Mouse (Mus musculus) splenic B cell, adult 2 months (primary cell): ENCODE results near the gene Fam107b.
"Not testable (repeated sequence)": the region's sequence is repeated elsewhere in the genome, so short reads cannot be mapped to it uniquely, and the experiment has no call there.

ENCODE experiments used
- DNase-seq: peaks from one replicate; pipeline ENCODE4 v3.0.0-alpha.2; 2011; ENCODE audit warnings: low read depth, low spot score
- H3K27me3 ChIP-seq: 2 replicates; pipeline ENCODE4 v1.6.1; 2012; ENCODE audit warnings: mild to moderate bottlenecking, low read length, moderate library complexity, mixed read lengths; ENCODE audit not compliant: control insufficient read depth, poor library complexity, insufficient read depth, severe bottlenecking
- H3K36me3 ChIP-seq: 2 replicates; pipeline ENCODE4 v1.6.1; 2012; ENCODE audit warnings: mild to moderate bottlenecking, low read length, moderate library complexity, mixed read lengths; ENCODE audit not compliant: control insufficient read depth, poor library complexity, insufficient read depth, severe bottlenecking

Fam107b gene

DNA sequence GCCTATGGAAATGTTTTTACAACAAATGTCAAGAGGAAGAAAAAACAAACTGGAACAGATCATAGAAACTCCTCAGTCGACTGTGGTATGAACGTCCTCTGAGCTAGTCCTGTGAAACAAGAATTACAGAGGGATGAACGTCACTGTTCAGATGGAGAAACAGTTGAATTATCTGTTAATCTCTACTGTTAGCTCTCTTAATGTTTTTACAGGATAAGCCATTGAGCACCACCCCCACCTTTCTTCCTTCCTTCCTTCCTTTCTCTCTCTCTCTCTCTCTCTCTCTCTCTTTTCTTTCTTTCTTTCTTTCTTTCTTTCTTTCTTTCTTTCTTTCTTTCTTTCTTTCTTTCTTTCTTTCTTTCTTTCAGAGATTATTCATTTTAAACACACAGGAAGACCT lies 135.0 kb downstream of the Fam107b start:
- H3K27me3 ChIP-seq, DNase-seq, H3K36me3 ChIP-seq: not testable (repeated sequence)

DNA sequence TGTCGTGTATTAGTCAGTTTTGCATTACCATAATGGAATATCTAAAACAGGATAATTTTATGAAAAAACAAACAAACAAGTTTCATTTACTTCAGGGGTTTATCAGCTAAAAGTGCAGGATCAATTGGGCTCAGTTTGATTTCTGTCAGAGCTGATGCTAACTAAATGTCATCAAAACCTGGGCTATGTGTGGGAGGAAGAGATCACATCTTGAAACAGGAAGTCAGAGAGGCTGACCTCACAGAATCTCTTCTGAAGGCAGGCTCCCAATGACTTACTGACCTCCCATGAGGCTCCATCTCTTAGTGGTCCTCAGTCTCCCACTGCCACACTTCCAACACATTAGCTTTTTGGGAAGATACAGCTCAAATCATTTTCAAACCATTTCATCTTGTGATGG lies 136.9 kb downstream of the Fam107b start:
- H3K36me3 ChIP-seq, result no peaks in the 10 kb centered on the region
- DNase-seq, result peak; percentile 40
- H3K27me3 ChIP-seq, result no peaks in the 10 kb centered on the region

DNA sequence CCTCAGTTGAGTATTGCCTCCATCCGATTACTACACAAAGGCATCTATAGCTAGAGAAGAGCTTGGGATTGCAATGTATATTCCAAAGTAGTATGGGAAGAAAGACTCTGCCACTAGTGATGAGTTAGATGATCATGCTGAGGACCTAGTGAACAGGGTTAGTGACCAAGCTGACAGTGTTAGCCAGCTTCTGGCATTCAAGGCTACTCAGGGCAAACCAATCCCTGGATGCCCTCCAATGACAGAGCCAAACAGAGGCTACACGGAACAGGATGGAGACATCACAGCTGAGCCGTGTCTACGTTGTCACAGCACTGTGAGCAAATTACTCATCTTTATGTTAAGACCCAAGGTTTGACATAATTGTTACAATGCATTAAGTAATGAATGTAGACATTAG lies 138.3 kb downstream of the Fam107b start:
- Histone ChIP-seq H3K36me3 (no peaks in the 10 kb centered on the region), H3K27me3 (no peaks in the 10 kb centered on the region)

DNA sequence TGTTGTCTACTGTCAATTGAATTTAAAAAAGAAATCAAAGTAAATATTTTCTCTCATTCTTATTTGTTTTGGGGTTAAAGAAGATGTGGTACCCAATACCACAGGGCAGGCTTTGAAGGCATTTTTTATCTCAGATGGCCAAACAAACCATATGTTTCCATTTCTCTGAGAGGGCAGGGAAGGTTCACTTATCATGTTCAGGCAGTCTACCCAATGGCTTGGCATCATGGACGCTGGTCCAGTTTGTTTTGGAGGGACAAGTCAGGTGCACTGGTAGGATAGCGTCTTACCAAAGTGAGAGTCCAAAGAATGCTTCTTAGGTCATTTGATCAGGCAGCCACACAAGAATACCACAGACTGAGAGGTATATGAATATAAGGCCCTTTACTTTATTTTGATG lies 139.6 kb downstream of the Fam107b start:
- Histone ChIP-seq H3K36me3 (no peaks in the 10 kb centered on the region), H3K27me3 (no peaks in the 10 kb centered on the region)
- DNase-seq, result no peak

More for the DNA sequence above, 138.3 kb downstream of the Fam107b start:
- no peak for DNase-seq

- no peaks in the 10 kb centered on the region for H3K36me3 ChIP-seq
- no peak for DNase-seq
- no peaks in the 10 kb centered on the region for H3K27me3 ChIP-seq
These were observed 140.2 kb downstream of the Fam107b start for GRCm38 (mm10) chr2:3710521-3710920.

DNA sequence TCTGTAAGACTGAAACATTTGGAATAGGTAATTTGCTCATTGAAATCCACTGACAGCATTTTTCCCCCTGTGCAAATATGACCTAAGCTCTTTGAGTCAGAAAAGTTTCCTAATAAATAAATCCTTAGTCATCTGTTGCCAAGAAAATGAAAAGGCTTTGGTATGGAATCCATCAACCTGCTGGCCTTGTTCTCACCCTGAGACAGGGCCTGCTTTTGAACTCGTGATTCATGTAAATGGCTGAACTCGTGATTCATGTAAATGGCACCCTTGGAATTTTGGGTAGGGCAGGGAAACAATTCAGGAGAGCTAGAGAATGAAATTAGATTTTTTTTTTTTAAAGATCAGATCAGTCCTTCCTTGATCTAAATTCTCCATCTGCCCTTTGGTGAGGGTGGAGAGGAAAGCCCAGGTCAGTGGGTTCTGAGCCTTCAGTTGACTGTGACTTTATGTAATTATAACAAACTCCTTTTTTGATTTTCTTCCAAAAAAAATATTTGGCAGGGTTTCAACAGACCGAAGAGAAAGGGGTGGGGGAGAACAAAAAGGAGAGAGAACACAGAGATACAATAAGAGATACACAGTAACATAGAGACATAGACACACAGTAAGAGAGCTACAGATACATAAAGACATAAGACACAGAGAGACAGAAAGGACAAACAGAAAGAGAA lies 142.2 kb downstream of the Fam107b start:
- no peaks in the 10 kb centered on the region; the same call in 1 of the 2 replicates for H3K36me3 ChIP-seq
- DNase-seq, result no peak
- no peaks in the 10 kb centered on the region for H3K27me3 ChIP-seq

DNA sequence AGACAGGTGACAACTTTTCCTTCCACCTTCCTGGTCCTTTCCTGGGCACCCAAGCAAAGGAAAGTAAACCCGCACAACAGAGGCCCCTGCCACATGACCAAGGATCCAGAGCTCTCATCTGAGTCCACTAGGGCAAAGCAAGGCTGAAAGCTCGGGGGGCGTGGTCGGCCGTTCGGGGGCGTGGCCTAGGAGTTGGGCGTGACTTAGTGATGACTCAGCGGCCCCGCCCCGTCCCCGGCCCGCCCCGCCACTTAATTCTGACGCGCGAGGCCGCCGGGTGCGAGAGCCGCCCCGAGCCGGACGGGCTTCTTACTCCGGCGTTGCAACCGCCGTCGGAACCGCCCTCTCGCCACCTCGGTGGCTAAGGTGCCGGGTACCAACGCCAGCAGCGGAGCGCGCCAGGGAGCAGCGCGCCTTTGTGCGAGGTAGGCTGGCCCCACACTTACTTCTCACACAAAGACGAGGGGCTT lies 143.0 kb downstream of the Fam107b start:
- no peaks in the 10 kb centered on the region for H3K27me3 ChIP-seq
- no peaks in the 10 kb centered on the region; the same call in 1 of the 2 replicates for H3K36me3 ChIP-seq
- DNase-seq, result peak; percentile 97

DNA sequence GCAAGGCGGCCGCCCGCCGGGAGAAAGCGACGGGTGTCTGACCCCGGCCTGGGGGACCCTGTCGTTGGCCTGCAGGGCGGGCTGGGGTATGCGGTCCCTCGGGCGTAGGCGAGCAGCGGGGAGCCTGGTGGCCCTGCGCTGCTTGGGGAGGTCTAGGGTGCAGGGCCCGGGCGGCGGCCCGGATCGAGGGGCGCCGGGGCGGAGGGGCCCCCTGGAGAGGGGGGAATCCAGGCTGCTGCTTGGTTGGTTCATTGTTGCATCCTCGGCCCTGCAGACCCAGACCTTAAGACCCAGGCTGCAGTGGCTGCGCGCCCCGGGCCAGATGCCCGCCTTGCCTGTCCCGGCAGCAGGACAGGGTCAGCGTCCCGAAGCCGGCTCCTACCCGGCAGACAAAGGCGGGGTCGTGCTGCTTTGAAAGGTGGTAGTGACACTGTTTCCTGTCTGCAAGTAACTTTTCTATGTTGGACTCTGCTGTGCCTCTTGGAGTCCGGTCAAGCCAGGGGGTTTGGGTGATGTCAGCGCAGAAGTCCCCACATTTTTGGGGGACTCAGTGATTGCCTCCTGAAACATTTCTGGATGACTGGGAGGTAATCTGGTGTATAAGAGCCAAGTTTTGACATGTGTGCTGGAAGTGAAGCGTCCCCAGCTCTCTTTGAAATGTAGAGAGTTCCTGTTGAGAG lies 143.5 kb downstream of the Fam107b start:
- no peaks in the 10 kb centered on the region for H3K27me3 ChIP-seq
- H3K36me3 ChIP-seq, result no peaks in the 10 kb centered on the region; the same call in 1 of the 2 replicates
- DNase-seq, result peak; percentile 51

- DNase-seq, result no peak
- H3K36me3 ChIP-seq, result no peaks in the 10 kb centered on the region; the same call in 1 of the 2 replicates
These were observed 144.2 kb downstream of the Fam107b start for GRCm38 (mm10) chr2:3714511-3714910.

GRCm38 (mm10) chr2:3715424-3715823 lies 145.1 kb downstream of the Fam107b start:
- Histone ChIP-seq H3K27me3 (no peaks in the 10 kb centered on the region), H3K36me3 (no peaks in the 10 kb centered on the region; the same call in 1 of the 2 replicates)
- peak; percentile 61 for DNase-seq

More at GRCm38 (mm10) chr2:3714511-3714910, 144.2 kb downstream of the Fam107b start:
- no peaks in the 10 kb centered on the region for H3K27me3 ChIP-seq

DNA sequence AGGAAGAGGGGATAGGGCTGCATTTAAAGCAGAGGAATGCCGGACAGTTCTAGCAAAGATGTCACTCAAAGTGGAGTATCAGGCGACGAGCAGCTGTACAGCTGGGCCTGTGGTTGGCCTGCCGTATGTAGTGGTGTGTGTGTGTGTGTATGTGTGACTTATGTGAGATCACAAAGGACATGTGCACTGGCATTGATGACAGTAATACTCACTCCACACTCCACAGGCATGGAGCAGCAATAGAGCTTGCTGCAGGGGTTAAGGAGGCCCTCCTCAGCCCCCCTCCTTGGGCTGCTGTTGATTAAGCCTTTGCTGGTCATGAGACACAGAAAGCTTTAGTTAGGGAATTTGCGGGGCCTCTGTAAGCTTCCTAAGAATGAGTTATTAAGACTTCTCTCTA lies 147.0 kb downstream of the Fam107b start:
- H3K27me3 ChIP-seq, result no peaks in the 10 kb centered on the region
- no peaks in the 10 kb centered on the region; the same call in 1 of the 2 replicates for H3K36me3 ChIP-seq
- no peak for DNase-seq

- DNase-seq, result peak; percentile 50
- no peaks in the 10 kb centered on the region; the same call in 1 of the 2 replicates for H3K36me3 ChIP-seq
These were observed 147.6 kb downstream of the Fam107b start for GRCm38 (mm10) chr2:3717847-3718246.

GRCm38 (mm10) chr2:3719436-3720121 lies 149.3 kb downstream of the Fam107b start:
- DNase-seq, H3K27me3 ChIP-seq, H3K36me3 ChIP-seq: not testable (repeated sequence)

More at GRCm38 (mm10) chr2:3717847-3718246, 147.6 kb downstream of the Fam107b start:
- no peaks in the 10 kb centered on the region for H3K27me3 ChIP-seq

GRCm38 (mm10) chr2:3721107-3721506 lies 150.8 kb downstream of the Fam107b start:
- DNase-seq, result no peak
- H3K27me3 ChIP-seq, result no peaks in the 10 kb centered on the region
- H3K36me3 ChIP-seq, result no peaks in the 10 kb centered on the region; the same call in 1 of the 2 replicates

DNA sequence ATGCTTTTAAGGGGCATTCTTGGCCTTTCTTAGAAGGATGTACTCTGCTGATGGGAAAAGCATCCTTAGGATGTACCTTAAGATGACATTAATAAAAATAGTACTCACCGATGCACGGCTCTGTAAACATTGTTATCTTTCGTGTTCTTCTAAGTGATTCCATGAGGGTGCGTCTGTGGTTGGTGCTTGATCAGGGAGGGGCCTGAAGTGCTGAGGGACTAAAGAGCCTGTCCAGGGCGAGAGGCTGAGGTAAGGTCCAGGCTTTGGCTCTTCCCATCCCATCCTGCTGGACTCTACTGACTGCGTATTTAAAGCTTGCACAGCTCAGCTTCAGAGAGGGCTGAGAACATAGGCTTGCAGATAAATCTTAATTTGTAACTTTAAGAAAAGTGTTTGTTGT lies 151.7 kb downstream of the Fam107b start:
- no peak for DNase-seq
- Histone ChIP-seq H3K36me3 (no peaks in the 10 kb centered on the region; the same call in 1 of the 2 replicates), H3K27me3 (no peaks in the 10 kb centered on the region)
